Mouse (Mus musculus): Measurements from ENCODE around the gene Lsg1.

GRCm38 (mm10) chr16:30628401-30628800, 41.0 kb upstream of the Lsg1 start:
- TF ChIP-seq POLR2A (IDR thresholded peaks at IDR 0.05; ENCODE audit: control insufficient read depth, low read depth, low read length) = no peak
- no peak for TF ChIP-seq CTCF (IDR thresholded peaks at IDR 0.05; ENCODE audit: control insufficient read depth, insufficient read depth, insufficient replicate concordance, low read depth, low read length)
